Mouse (Mus musculus) cerebellum, adult 2 months (tissue): Measurements from ENCODE around the gene Iars.

Experiments
- CTCF ChIP-seq: fragments of 200-500 bp; IDR thresholded peaks from 2 replicates; pipeline ENCODE4 v1.5.1; 2011; ENCODE audit warnings: low read depth, mild to moderate bottlenecking, control low read depth, low read length, moderate library complexity, borderline replicate concordance; ENCODE audit not compliant: insufficient read depth
- POLR2A ChIP-seq: fragments of 200-500 bp; IDR thresholded peaks from 2 replicates; pipeline ENCODE4 v1.6.1; 2011; ENCODE audit warnings: low read length, control low read depth, borderline replicate concordance; ENCODE audit not compliant: insufficient read depth

- TF ChIP-seq POLR2A (no peak), CTCF (no peak)
Measured at GRCm38 (mm10) chr13:49703216-49703779, 21.4 kb downstream of the Iars start.
